Mouse (Mus musculus) liver, embryonic 13.5 days (tissue): Measurements from ENCODE around the gene Maff. TPM values are rescaled to one million over a fixed set of nuclear protein-coding genes. Genes with fewer than 3 reads are reported as not detected.

ENCODE experiments used
- ATAC-seq: fragments of 200-750 bp; cut with Nextera tagmentation; 2 replicates; pipeline ENCODE4 v1.8.0; 2017; ENCODE audit warnings: low read depth, mild to moderate bottlenecking, moderate number of reproducible peaks, moderate library complexity
- DNase-seq: peaks from one replicate; pipeline ENCODE4 v3.0.0; 2022
- H3K27ac ChIP-seq: fragments of 300-500 bp; sonication (generic); 2 replicates; pipeline ENCODE4 v1.5.1; 2015; ENCODE audit warnings: moderate library complexity, mild to moderate bottlenecking, inconsistent platforms
- H3K27me3 ChIP-seq: fragments of 300-500 bp; sonication (generic); 2 replicates; pipeline ENCODE4 v1.6.1; 2015; ENCODE audit warnings: mild to moderate bottlenecking, inconsistent platforms
- H3K36me3 ChIP-seq: fragments of 300-500 bp; sonication (generic); 2 replicates; pipeline ENCODE4 v1.6.1; 2015; ENCODE audit warnings: mild to moderate bottlenecking, inconsistent platforms
- H3K4me1 ChIP-seq: fragments of 300-500 bp; sonication (generic); replicated peaks from 2 replicates; pipeline ENCODE4 v1.6.1; 2015; ENCODE audit warnings: inconsistent platforms
- H3K4me2 ChIP-seq: fragments of 300-500 bp; sonication (generic); 2 replicates; pipeline ENCODE4 v1.6.1; 2015; ENCODE audit warnings: inconsistent platforms, mild to moderate bottlenecking, moderate library complexity
- H3K4me3 ChIP-seq: fragments of 300-500 bp; sonication (generic); replicated peaks from 2 replicates; pipeline ENCODE4 v1.5.1; 2015; ENCODE audit warnings: mild to moderate bottlenecking, inconsistent platforms
- H3K9ac ChIP-seq: fragments of 300-500 bp; sonication (generic); 2 replicates; pipeline ENCODE4 v1.6.1; 2015; ENCODE audit warnings: mild to moderate bottlenecking, inconsistent platforms
- H3K9me3 ChIP-seq: fragments of 300-500 bp; sonication (generic); replicated peaks from 2 replicates; pipeline ENCODE4 v1.6.1; 2016; ENCODE audit warnings: inconsistent platforms
- WGBS: fragments of 180-500 bp; shearing (Covaris S2); methylation state at CpG from one replicate; pipeline ENCODE4 v1.1.7; 2015; ENCODE audit not compliant: insufficient replicate concordance; 5-methylcytosine and 5-hydroxymethylcytosine counted together
- polyA plus RNA-seq: library from polyadenylated mRNA; unstranded; fragments of >200 nt; fragmentation: Nextera tagmentation; extraction: Ambion mirVana; gene quantifications from 2 replicates; pipeline ENCODE4 v1.2.1, GENCODE M21; 2015

Gene Maff
- polyA plus RNA-seq, 1 experiment from 2014 or later, result 0.95 TPM

GRCm38 (mm10) chr15:79330521-79330920 is 15.9 kb upstream of the Maff start:
- Histone ChIP-seq H3K4me1 (peaks cover 57% of the 10 kb centered on the region), H3K27me3 (0 out of 2 replicates have a peak, but pooled peaks cover 2% of the 10 kb centered on the region), H3K27ac (no peak overlapping the region), H3K4me2 (no peak overlapping the region), H3K9me3 (no peaks in the 10 kb centered on the region), H3K4me3 (no peak overlapping the region), H3K36me3 (no peaks in the 10 kb centered on the region), H3K9ac (no peak overlapping the region)
- ATAC-seq (no peak), DNase-seq (no peak)
- WGBS, result 67% methylated on average over 4 of the region's 4 CpGs

- Histone ChIP-seq H3K4me3 (no peak overlapping the region), H3K27me3 (0 out of 2 replicates have a peak, but pooled peaks cover 2% of the 10 kb centered on the region), H3K36me3 (no peaks in the 10 kb centered on the region), H3K27ac (peak overlapping the region; percentile 68), H3K4me2 (no peak overlapping the region), H3K4me1 (peaks cover 35% of the 10 kb centered on the region), H3K9me3 (no peaks in the 10 kb centered on the region), H3K9ac (no peak overlapping the region)
- ATAC-seq, result peak; percentile 77
- DNase-seq, result peak; percentile 66
- WGBS, result 46% methylated on average over 4 of the region's 4 CpGs
These were observed 13.0 kb upstream of the Maff start for GRCm38 (mm10) chr15:79333409-79333808.

- 48% methylated on average over 7 of the region's 7 CpGs for WGBS
- Histone ChIP-seq H3K4me1 (peaks cover 28% of the 10 kb centered on the region), H3K9ac (no peak overlapping the region)
These were observed 11.3 kb upstream of the Maff start for GRCm38 (mm10) chr15:79335061-79335655.

GRCm38 (mm10) chr15:79338978-79339377 is 7.4 kb upstream of the Maff start:
- H3K4me2 ChIP-seq, result no peak overlapping the region
- no peak overlapping the region for H3K9ac ChIP-seq
- H3K36me3 ChIP-seq, result no peaks in the 10 kb centered on the region
- 0 out of 2 replicates have a peak, but pooled peaks cover 2% of the 10 kb centered on the region for H3K27me3 ChIP-seq
- ATAC-seq (no peak), DNase-seq (no peak)
- 56% methylated on average over 5 of the region's 5 CpGs for WGBS
- no peak overlapping the region for H3K27ac ChIP-seq
- no peaks in the 10 kb centered on the region for H3K9me3 ChIP-seq
- peaks cover 12% of the 10 kb centered on the region for H3K4me1 ChIP-seq
- no peak overlapping the region for H3K4me3 ChIP-seq

More at GRCm38 (mm10) chr15:79335061-79335655, 11.3 kb upstream of the Maff start:
- no peak overlapping the region for H3K4me3 ChIP-seq
- 0 out of 2 replicates have a peak, but pooled peaks cover 2% of the 10 kb centered on the region for H3K27me3 ChIP-seq
- no peaks in the 10 kb centered on the region for H3K9me3 ChIP-seq
- DNase-seq (no peak), ATAC-seq (no peak)
- no peak overlapping the region for H3K27ac ChIP-seq
- no peak overlapping the region for H3K4me2 ChIP-seq
- no peaks in the 10 kb centered on the region for H3K36me3 ChIP-seq

- ATAC-seq (no peak), DNase-seq (no peak)
- Histone ChIP-seq H3K27me3 (peaks cover 20% of the 10 kb centered on the region), H3K36me3 (no peaks in the 10 kb centered on the region), H3K9me3 (no peaks in the 10 kb centered on the region), H3K4me2 (no peak overlapping the region), H3K4me3 (no peak overlapping the region), H3K27ac (no peak overlapping the region), H3K4me1 (peaks cover 14% of the 10 kb centered on the region), H3K9ac (no peak overlapping the region)
- 50% methylated on average over 6 of the region's 6 CpGs for WGBS
These were observed 3.6 kb upstream of the Maff start for GRCm38 (mm10) chr15:79342641-79343337.

- H3K4me1 ChIP-seq, result peaks cover 32% of the 10 kb centered on the region
- no peaks in the 10 kb centered on the region for H3K9me3 ChIP-seq
- 55% methylated on average over 4 of the region's 4 CpGs for WGBS
- no peak for DNase-seq
- H3K4me3 ChIP-seq, result no peak overlapping the region
- H3K36me3 ChIP-seq, result no peaks in the 10 kb centered on the region
- no peak overlapping the region for H3K4me2 ChIP-seq
- no peak for ATAC-seq
- H3K27me3 ChIP-seq, result peaks cover 32% of the 10 kb centered on the region
- H3K9ac ChIP-seq, result no peak overlapping the region
- no peak overlapping the region for H3K27ac ChIP-seq
These were observed 1.8 kb upstream of the Maff start for GRCm38 (mm10) chr15:79344627-79345026.

- Histone ChIP-seq H3K27ac (peak overlapping the region; percentile 85), H3K4me1 (peaks cover 52% of the 10 kb centered on the region), H3K9ac (peak overlapping the region; percentile 78), H3K27me3 (peaks cover 32% of the 10 kb centered on the region), H3K4me3 (peak overlapping the region; percentile 75), H3K9me3 (no peaks in the 10 kb centered on the region), H3K4me2 (peak overlapping the region; percentile 93), H3K36me3 (no peaks in the 10 kb centered on the region)
- peak; percentile 83 for DNase-seq
- peak; percentile 73 for ATAC-seq
- under 1% methylated on average over 60 of the region's 61 CpGs for WGBS
These were observed 884 bp downstream of the Maff start for GRCm38 (mm10) chr15:79347165-79347844.

- Histone ChIP-seq H3K36me3 (no peaks in the 10 kb centered on the region), H3K4me2 (peak overlapping the region; percentile 93), H3K4me3 (peak overlapping the region; percentile 75), H3K27ac (peak overlapping the region; percentile 85), H3K27me3 (peaks cover 32% of the 10 kb centered on the region), H3K9me3 (no peaks in the 10 kb centered on the region), H3K9ac (peak overlapping the region; percentile 78), H3K4me1 (peaks cover 58% of the 10 kb centered on the region)
- DNase-seq (peak; percentile 73), ATAC-seq (peak; percentile 82)
- WGBS, result 1% methylated on average over 45 of the region's 46 CpGs
These were observed 1.6 kb downstream of the Maff start for GRCm38 (mm10) chr15:79347845-79348506.

- H3K4me3 ChIP-seq, result peak overlapping the region; percentile 75
- peak overlapping the region; percentile 78 for H3K9ac ChIP-seq
- WGBS, result 68% methylated on average over 8 of the region's 8 CpGs
- no peaks in the 10 kb centered on the region for H3K36me3 ChIP-seq
- peak overlapping the region; percentile 85; the same call in 1 of the 2 replicates for H3K27ac ChIP-seq
- DNase-seq (no peak), ATAC-seq (no peak)
- peaks cover 62% of the 10 kb centered on the region for H3K4me1 ChIP-seq
- no peaks in the 10 kb centered on the region for H3K9me3 ChIP-seq
- peak overlapping the region; percentile 93 for H3K4me2 ChIP-seq
- peaks cover 32% of the 10 kb centered on the region for H3K27me3 ChIP-seq
These were observed 2.2 kb downstream of the Maff start for GRCm38 (mm10) chr15:79348651-79349050.

GRCm38 (mm10) chr15:79350866-79351265 is 4.4 kb downstream of the Maff start:
- Histone ChIP-seq H3K4me1 (peaks cover 73% of the 10 kb centered on the region), H3K27me3 (peaks cover 35% of the 10 kb centered on the region), H3K9ac (peak overlapping the region; percentile 33; the same call in 1 of the 2 replicates), H3K27ac (no peak overlapping the region), H3K4me3 (no peak overlapping the region), H3K9me3 (no peaks in the 10 kb centered on the region), H3K4me2 (no peak overlapping the region), H3K36me3 (no peaks in the 10 kb centered on the region)
- no peak for DNase-seq
- WGBS, result 59% methylated on average over 4 of the region's 4 CpGs
- no peak for ATAC-seq

- Histone ChIP-seq H3K27me3 (peaks cover 33% of the 10 kb centered on the region), H3K9ac (peak overlapping the region; percentile 33; the same call in 1 of the 2 replicates), H3K4me1 (peaks cover 76% of the 10 kb centered on the region), H3K27ac (no peak overlapping the region), H3K4me2 (no peak overlapping the region), H3K4me3 (no peak overlapping the region), H3K9me3 (no peaks in the 10 kb centered on the region), H3K36me3 (no peaks in the 10 kb centered on the region)
- no peak for ATAC-seq
- 41% methylated on average over 15 of the region's 15 CpGs for WGBS
- no peak for DNase-seq
These were observed 4.9 kb downstream of the Maff start for GRCm38 (mm10) chr15:79351331-79351767.
